Mouse (Mus musculus) cerebral cortex, adult 2 months (tissue): ENCODE measurements around the gene Nf2.

ENCODE experiments used
- WGBS: fragments of 180-500 bp; shearing (Covaris S2); methylation state at CpG from one replicate; pipeline ENCODE4 v1.1.7; 2018; 5-methylcytosine and 5-hydroxymethylcytosine counted together

The Nf2 gene

DNA sequence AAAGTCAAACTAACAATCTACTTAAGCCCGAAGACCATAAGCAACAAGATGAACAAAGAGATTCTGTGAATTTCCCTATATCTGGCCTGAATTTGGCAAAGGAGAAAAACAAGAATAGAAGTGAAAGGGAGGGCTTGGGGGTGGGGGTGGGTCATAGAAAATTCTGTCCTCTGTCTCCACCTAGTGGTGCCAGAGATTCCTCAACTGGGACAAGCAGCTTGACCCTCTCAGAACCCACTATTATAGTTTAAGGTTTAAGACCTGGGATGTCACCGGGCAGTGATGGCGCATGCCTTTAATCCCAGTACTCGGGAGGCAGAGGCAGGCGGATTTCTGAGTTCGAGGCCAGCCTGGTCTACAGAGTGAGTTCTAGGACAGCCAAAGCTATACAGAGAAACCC, 12.6 kb downstream of the Nf2 start:
- WGBS = 50% methylated on average over 6 of the region's 6 CpGs

DNA sequence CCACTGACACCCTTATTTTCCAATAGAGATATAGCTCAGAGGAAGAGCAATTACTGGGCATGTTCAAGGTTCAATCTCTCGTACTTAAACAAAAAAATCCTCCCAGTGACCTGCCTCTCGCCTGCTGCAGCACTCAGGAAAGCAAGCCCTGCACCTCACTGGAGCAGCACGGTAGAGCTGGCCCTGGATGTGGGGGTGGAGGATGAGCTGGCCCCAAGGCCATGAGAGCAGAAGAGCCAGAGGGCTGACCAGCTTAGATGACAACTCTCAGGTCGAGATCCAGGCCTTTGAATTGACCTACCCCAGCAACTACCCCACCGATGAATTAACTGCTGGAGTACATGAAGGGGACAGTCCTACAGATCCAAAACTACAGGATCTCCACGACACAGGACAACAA, 13.9 kb downstream of the Nf2 start:
- 83% methylated on average over 6 of the region's 6 CpGs for WGBS

DNA sequence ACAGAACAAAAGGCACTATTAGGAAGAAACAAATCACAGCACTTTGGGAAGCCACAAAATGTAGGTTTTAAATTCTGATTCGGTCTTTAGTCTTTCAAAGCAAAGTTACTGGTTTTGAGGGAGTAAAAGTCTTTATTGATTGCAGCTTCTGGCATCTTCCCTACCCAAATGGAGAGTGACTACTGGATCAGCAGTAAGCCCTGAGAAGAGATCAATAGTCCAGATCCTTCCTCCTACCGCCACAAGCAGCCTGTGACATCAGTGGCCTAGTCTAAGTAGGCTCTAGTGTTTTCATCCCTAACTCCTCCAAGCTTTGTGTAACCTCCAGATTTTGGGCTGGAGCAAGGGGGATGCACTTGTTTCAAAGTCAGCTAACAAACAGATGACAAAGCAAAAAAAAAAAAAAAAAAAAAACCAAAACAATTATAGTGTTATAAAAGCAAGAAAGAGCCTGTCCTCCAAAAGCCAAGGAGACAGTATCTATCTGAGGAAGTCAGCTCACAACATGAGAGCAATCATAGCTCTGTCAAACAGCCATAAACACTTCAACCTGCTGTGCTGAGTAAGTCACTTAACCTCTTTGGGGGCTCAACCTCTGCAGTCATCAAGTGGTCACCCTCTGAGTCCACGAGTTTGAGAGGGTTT, 15.9 kb downstream of the Nf2 start:
- WGBS = 80% methylated on average over 3 of the region's 3 CpGs

DNA sequence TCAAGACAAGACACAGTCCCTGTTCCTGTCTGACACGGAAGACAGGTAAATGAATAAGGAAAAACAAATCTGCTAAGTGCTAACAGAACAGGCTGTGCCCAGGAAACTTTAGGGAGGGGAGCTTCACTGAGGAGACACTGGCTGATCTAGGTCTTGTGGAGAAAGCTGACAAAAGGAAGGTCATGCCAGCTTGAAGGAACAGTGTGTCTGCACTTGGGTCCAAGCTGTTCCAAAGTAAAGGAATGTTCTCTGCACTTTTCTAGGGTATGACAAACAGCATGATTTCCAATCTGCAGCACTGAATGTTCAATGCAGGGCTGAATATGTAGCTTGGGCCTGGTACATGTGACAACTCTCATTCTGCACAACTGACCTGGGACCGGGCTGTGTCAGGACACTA, 21.4 kb downstream of the Nf2 start:
- WGBS = 79% methylated on average over 2 of the region's 2 CpGs

DNA sequence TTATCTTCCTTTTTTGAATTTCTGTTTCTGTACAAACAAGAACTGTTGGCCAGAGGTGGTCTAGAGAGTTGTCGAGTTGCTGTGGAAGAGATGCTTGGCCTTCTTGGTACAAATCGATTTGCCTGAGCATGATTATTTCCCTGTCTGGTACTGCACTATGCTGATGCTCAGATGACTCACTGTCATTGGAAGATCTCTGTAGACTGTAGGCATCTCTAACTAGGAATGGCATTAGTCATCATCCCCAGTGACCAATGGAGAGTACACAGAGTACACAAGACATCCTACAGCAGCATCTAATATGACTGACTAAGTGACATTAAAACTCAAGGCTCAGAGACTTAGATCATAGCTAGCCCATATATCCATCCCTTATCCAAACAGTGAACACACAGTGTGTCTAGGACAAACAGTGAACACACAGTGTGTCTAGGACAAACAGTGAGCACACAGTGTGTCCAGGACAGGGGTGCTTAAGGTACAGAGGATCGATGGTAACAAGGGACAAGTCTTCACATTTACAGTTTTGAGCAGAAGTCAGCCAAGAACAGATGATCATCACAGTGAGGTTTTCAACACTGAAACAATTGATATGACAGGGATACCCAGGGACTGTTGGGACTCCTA, 23.1 kb downstream of the Nf2 start:
- 82% methylated on average over 3 of the region's 3 CpGs for WGBS

DNA sequence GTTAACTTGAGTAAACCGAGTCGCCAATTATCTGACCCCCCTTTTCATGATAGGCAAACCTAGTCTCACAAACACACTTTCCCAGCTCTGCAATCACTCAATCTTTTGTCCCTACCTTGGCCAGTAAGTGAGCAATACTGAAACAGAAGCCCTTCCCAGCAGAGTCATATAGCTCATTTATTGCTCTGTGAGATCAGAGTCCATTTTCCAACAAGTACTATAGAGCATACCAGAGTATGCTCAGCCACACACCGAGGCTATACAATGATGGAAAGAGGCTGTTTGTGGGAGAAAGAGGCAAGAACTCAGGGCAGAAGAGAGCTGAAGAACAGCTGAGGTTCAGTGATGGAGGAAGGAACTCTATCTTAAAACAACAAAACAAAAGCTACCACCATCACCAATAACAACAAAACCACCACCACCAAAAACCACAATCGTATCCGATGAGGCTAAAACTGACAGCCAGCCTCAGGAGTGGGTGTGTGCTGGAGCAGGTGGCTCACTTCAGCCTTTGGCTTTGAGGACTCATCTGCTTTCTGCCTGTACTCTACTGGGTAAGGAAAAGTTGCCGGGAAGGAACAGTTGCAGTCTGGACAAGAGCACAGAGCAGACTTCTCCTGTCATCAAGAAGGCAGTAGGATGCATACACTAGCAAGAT, 25.6 kb downstream of the Nf2 start:
- WGBS = 73% methylated on average over 6 of the region's 6 CpGs

DNA sequence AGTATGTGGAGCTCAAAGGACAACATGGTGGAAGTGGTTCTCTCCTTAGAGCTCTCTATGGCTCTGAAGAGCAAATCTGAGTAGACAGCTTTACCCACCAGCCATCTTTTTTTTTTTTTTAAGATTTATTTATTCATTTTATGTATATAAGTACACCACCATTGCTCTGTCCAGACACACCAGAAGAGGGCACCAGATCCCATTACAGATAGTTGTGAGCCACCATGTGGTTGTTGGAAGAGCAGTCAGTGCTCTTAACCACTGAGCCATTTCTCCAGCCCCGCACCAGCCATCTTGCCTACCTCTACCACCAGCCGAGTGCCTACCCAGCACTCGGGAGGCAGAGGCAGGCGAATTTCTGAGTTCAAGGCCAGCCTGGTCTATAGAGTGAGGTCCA, 26.9 kb downstream of the Nf2 start:
- 95% methylated on average over 4 of the region's 4 CpGs for WGBS

DNA sequence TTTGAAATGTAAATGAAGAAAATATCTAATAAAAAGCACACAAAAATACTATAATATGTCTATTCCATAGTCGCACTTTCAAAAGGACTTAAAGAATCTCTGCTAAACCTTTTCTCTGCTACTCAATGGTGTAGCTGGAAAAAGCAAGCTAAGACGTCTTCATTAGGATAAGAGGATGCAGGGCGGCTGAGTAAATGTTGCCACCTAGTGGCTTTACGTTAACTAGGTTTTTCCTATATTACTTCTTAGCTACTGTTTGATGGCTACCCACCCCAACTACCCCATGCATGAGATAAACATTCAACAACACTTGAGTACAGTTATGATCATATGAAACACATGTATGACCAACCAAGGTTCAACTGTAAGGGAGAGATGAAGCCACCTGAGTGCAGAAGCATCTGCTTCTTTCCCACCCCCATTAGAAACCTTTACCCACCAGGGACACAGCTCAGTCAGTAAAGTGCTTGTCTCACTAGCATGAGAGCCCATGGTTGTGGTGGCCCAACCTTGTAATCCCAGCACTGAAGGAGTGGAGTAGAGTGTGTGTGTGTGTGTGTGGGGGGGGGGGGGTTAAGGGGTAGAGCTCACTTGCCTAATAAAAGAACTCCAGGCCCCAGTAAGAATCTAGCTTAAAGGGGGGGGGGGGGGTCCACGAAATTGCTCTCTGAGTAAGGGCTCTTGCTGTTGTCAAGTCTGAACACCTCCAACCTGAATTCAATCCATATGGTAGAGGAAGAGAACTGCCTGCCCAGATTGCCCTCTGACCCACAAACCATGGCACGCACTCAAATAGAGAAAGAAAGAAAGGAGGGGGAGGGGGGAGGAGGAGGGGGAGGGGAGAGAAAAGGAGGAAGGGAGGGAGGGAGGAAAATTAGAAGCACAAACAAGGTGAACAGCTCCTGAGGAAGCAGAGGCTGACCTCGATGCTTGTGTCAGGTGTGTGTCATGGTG, 27.6 kb downstream of the Nf2 start:
- 45% methylated on average over 7 of the region's 7 CpGs for WGBS

DNA sequence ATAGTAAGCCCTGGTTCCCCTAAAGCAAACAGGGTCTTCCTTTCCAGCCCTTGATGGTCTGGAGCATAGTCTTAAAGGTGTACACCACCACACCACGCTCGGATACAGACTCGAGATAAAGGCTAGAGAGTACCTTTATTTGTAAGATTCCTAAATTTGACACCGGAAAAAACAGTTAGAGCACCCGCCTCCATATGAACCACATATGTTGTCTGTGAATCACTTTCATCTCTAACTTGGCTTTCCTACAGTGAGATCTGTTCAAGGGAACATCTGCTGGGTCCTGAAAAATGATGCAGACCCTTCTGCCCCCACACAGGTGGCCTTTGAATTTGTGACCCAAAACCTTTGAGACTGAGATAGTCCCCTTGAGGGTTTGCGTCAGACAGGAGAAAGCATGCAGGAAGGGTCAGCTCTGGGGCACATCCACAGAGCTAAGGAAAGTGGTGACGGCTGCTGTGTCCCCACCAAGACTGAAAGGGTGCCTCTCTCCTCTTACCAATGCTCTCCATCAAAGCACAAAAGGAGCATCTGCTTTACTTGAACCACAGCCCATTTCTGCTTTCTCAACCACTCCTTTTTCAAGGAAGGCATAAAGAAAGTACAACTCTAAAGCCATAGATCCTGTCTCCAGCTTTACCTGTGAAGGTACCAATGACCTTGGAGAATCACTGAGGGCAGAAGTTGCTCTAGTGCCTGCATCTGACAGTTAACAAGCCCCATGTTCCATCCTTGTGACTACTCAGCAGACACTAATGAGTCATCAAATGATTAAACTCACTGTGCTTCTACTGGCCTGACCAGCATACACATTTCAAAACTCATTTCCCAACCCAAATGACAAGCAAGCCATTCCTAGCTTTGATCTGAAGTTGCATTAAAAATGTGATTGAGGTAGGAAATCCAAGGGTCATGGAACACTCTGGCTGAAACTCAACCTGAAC, 34.6 kb downstream of the Nf2 start:
- WGBS = 53% methylated on average over 7 of the region's 7 CpGs

DNA sequence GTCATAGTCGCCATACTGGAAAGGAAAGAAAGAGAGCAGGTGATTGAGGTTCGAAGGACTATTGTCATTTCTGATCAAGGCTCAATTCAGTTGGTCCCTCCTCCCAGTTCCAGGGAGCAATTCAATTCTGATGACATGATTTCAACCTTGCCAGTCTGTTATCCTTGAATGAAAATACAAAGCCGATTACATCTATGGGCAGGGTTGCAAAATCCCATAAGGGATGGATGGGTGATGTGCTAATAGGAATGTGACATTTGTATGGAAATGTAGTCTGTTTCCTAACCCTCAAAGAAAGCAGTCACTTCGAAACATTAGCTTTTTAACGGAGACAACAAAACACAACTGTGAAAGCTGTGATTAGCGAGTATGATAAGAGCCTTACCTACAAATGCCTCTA, 41.0 kb downstream of the Nf2 start:
- 94% methylated on average over 6 of the region's 6 CpGs for WGBS

DNA sequence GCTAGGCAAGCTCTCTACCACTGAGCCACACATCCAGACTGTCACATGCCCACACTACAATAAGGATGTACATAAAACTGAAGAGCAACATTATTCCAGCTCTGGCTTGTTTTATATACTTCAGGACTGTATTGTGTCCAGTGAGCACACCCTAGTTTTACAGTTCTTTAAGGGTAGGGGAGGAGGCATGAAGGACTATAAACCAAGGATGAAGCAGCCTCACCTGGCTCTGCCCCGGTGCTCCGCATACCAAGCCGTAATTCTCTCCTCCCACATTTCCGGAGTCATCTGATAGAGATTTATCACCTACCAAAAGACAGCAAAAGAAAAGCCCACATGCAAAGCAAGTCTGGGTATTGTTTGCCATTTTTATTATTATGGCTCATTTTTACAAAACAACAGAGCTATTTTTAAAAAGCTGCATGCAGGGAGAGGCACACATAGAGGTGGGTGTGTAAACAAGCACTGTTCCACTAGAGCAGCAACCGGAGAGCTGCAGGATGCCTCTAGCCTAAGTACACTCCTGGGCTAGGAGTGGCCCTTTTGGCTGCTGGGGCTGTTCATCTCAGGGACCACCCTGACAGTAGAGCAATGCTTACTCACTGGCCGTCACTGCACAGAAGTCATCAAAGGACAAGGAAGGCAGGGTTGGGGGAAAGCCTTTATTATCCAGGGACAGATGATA, 43.2 kb downstream of the Nf2 start:
- WGBS = 81% methylated on average over 6 of the region's 6 CpGs

DNA sequence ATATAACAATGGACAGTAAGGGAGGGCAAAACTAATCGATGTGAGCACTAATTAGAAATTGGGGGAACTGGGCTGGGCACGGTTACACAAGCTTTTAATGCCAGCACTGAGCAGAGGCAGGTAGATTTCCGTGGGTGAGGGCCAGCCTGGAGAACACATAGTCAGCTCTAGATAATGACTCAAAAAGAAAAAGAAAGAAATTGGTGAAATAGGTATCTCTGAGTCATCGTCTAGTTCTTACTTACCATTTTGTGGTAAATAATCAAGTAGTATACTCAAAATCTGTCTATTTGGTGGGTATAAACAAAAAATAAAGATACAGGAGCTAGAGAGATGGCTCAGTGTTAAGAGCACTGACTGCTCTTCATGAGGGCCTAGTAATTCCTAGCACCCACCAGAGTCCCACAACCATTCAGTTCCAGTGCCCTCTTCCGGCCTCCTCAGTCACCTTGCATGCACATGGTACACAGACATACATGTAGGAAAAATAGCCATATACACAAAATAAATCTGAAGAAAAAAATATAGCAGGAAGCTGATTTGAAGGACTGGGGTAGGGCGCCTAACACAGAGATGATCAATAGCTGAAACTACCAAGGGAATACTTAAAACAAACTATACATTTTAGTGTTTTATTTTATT, 44.3 kb downstream of the Nf2 start:
- WGBS = 85% methylated on average over 6 of the region's 6 CpGs

DNA sequence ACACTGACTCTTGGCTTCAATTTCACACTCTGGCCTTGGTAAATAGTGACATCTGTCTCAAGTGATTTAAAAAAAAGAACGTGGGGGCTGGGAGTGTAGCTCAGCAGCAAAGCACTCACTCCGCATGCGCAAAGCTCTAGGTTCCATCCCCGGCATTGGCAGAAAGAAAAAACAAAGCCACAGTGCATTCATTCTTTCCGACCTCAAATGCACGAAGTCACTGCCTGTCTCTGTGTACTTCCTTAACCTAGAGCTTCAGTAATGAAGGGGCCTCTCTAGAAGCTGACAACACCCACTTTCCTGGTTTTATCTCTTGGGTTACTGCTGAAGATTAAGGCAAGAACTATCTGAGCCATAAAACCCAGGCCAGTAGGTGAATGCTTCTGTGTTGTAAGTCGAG, 45.4 kb downstream of the Nf2 start:
- 45% methylated on average over 7 of the region's 7 CpGs for whole genome bisulfite sequencing

DNA sequence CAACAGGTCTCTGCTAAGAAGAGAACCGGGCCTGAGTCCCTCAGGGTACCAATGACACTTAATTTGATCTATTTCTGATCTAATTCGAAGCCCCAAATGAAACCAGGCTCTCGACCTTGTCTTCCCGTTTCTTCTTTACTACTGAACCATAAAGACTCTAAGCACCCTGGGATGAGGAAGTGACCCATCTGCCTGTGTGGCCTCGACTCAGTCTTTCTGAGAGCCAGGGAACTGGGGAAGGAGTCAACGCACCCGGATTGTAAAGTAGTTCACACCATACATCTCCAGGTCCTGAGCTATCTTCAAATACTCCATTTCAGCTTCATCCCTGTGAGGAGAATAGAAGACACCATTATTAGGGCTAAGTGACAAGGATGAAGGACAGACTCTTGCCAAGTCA, 45.9 kb downstream of the Nf2 start:
- 50% methylated on average over 7 of the region's 7 CpGs for WGBS

DNA sequence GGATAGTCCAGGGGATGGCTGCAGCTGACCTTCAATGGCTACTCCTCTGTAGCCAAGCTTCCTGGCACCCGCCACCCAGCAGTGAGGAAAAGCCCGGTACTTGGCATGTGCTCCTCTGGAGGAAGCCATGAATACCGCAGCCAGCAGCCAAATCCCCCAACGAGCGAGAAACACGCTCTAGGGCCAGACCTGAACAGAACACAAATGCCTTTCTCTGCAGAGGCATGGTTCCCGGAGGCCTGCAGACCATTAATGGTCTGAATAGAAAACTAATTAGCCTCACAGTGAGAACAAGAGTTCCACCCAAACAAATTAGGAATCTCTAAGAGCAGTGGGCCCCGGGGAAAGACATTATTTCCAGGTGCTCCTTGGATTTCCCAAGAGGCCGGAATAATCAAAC, 46.3 kb downstream of the Nf2 start:
- WGBS = 50% methylated on average over 9 of the region's 9 CpGs

DNA sequence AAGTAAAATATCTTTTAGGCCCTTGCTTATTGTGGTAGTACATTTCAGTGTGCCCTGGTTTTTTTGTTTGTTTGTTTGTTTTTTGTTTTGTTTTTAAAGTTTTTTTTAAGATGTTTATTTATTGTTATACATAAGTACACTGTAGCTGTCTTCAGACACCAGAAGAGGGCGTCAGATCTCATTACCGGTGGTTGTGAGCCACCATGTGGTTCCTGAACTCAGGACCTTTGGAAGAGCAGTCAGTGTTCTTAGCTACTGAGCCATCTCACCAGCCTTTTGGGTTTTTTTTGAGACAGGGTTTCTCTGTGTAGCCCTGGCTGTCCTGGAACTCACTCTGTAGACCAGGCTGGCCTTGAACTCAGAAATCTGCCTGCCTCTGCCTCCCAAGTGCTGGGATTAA, 46.9 kb downstream of the Nf2 start:
- WGBS = 91% methylated on average over 2 of the region's 2 CpGs

DNA sequence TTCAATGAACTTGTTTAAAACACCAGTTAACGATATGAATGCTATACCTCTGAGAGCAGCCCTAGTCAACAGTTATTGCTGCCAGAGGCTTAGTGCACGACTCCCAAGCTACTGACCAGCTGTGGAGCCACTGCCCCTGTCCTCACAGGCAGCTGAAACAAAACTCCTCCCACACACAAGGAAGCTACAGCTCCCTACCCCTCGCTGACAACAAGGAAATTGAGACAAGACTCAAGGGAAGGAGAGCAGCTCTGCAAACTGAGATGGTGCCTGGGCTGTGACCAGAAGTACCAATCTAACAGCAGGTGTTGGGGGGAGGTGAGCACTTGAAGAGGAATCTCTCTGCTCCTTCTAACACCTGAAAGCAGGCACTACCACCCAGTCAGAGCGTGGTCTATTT, 48.7 kb downstream of the Nf2 start:
- 71% methylated on average over 4 of the region's 4 CpGs for WGBS

DNA sequence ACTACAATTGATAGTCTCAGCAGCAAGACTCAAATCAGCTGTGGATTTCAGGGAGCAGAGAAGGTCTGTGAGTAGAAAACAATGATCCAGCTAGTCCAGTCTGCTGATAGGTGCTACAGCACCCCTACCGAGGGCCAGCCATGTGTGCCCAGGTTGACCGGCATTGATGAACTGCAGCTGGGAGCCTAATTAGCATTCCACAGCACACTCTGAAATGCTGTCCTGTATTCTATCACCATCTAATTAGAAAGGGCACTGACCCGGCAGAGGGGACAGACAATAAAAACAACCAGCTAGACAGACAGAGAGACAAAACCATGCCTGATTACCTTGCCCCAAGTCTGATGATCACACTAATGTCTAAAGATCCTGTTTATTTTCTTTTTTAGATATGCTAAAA, 56.3 kb downstream of the Nf2 start:
- 71% methylated on average over 3 of the region's 3 CpGs for WGBS

DNA sequence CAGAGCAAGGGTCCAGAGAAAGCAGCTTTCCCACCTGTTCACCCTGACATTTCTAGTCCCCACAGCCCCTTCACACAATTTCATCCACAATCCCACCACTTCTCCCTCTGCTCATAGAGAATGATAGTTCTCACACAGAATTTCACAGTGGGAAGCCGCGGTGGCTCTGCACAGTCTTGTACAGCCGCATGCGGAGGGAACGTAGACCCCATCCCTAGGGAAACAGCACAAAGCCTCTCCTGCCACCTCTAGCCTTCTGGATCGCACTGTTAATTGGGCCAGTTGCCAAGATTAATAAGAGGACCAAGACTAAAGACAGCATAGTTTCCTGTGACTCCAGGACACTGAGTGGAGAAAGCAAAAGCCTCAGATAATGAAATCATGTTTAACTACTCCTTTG, 57.8 kb downstream of the Nf2 start:
- WGBS = 69% methylated on average over 6 of the region's 6 CpGs

DNA sequence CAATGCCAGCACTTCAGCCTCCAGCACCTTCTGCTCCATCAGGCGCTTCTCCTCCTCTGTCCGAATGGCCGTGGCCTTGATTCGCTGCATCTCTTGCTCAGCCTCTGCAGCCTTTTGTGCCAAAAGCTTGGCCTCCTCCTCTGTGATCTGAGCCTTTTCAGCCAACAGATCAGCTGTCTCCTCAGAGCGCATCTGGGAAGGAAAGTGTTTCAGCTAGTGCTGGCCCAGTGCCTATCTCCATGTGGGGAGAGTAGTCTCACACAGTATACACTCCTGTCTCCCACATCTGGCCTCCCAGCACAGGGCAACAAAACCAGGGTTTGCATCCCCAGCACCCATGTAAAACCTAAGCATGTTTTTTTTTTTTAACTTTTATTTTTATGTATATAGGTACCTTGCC, 59.6 kb downstream of the Nf2 start:
- WGBS = 76% methylated on average over 5 of the region's 5 CpGs
